Mouse (Mus musculus) left cerebral cortex, postnatal 36 days (tissue): Measurements from ENCODE around the gene Phpt1. TPM values are rescaled to one million over a fixed set of nuclear protein-coding genes. Genes with fewer than 3 reads are reported as not detected.
"Not testable (repeated sequence)": the region's sequence is repeated elsewhere in the genome, so short reads cannot be mapped to it uniquely, and the experiment has no call there.

Experiments used
- DNase-seq, 2 experiments: peaks; one replicate each; pipeline ENCODE4 v3.0.0; 2021 to 2022; ENCODE audit warnings: low spot score in 2 of 2, mixed read lengths in 1 of 2
- intact Hi-C: fragments of 180-260 bp; cut with DNase I; formaldehyde crosslinking; loops from one replicate; pipeline ENCODE4 v1.15.1; 2025
- total RNA-seq, 2 experiments: library from RNA; stranded (reverse); gene quantifications; 2 replicates each; pipeline ENCODE4 v1.2.3; 2021

Gene Phpt1
- total RNA-seq, 2 experiments from 2014 or later, result 74.6 to 75.4 TPM

DNA sequence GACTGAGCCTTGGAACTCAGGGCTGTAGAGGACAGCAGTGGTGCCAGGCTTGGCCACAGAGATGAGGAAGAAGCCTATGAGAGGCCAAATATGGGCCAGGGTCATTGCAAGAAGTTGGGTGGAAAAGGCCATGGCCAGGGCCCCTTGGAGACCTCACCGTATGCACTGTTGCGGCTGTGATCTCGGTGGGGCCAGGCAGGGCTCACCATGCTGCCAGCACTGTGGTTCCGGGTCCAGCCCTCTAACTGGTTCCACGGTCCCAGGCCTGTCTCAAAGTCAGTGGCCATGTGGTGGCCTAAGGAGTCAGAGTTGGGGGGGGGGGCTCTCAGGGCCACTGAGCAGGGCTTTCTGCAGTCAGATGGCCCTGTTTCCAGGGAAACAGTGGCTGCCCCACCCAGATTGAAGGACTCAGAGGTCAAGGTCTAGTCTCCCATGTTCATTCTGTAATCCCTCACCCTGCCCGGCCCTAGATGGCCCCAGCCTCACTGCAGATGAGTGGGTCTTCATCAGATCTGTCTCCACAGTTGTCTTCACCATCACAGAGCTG, 6.5 kb downstream of the Phpt1 start:
- intact Hi-C loops, result no loop called here
- no peak for DNase-seq

DNA sequence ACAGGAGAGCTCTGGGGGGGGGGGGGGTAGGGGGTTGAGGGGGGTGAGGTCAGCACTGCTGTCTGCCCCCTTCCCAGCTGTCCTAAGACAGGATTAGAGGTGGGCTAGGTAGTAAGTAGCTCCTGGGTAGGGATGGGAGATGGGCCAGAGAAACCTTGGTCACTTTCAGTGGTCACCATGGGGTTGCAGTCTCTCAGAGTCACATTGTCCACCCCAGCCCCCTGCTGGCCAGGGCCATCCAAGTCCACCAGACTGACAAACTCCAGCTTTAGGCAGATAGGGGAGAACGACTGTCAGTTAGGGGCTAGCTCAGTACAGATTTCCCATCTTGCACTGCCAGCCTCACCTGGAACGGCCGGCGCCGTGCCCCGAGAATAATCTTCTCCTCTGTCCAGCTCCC, 8.5 kb downstream of the Phpt1 start:
- no peak for DNase-seq
- intact Hi-C loops, result no loop called here

DNA sequence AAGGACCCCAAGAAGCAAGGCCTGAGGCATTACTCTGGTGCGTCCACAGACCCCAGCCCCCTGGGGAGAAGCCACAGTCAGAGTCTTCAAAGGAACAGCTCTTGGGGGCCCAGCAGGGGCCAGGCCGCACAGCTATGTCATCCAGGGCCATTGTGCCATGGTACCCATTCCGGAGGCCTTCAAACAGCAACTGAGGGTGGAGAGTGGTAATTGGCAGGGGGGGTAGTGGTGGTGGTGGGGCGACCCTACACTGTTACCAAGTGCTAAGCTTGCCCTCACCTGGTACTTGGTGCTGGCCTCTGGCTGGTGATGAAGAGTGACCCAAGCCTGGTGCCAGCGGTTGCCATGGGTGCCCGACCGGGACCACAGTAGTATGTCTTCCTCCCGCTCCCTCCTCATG, 9.3 kb downstream of the Phpt1 start:
- intact Hi-C loops, result no loop called here
- no peak for DNase-seq

DNA sequence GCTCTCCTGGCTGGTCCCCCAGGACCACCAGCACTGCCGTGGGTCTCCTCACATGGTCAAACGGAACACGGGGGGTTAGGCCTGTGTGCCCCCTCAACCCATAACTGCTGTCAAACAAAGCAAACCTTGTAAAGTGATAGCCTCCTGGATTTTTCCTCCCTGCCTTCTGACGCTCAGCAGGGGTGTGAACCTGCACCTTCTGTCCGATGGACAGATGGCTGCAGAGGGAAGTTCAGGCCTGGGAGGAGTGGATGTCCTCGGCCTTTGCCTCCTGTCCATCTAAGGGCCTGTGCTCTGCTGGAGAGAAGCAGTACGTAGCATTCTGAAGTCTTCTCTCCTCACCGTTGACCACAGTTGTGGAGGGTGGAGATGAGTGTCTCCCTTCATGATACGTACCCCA, 13.1 kb downstream of the Phpt1 start:
- DNase-seq, result no peak
- intact Hi-C loops, result no loop called here

DNA sequence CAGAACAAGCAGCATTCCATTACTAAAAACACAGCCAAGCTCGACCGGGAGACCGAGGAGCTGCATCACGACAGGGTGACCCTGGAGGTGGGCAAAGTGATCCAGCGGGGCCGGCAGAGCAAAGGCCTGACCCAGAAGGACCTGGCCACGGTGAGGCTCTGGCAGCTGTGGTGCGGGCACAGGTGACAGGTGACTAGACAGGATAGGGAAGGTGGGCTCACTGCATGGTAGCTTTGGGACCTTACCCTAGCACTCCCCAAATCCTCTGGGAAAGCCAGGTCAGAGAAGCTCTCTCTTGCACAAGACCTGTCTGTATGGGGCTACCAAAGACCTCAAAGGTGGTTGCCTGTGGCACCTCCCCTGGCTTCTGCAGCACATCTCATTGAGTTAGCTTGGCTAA, 14.5 kb downstream of the Phpt1 start:
- DNase-seq, result no peak
- intact Hi-C loops, result no loop called here

DNA sequence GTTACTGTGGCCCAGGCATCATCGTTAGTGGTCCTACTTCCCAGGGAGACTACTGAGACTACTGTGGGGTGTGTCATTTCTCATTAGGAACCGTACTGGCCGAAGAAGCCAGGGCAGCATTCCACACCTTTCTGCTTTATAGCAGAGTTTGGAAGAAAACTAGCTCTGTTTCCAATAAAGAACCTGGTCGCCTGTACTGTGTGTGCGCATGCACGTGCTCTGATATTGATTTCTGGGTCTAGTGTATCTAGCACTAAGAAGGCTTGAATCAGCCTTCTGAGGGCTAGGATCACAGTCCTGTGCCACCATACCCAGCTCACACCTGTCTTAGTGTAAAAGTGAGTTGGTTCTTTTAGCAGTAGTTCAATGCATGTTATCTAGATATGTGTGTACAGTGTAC, 16.2 kb downstream of the Phpt1 start:
- intact Hi-C loops, result no loop called here
- no peak for DNase-seq

DNA sequence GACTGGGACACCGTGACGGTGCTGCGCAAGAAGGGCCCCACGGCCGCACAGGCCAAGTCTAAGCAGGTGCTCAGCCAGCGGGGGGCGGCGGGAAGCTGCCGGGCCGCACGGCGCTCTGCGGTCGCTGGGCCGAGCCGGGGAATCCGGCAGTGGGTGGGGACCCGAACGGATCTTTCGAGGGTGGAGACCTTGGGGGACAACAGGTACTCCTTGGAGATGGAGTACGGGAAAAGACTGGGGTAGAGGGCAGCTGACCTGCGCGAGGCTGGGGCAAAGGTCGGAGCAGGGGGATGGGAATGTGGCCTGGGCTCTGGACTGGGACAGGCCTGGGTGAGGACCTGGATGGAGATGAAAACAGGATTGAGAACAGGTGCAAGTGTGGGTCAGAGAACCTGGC, 17.1 kb downstream of the Phpt1 start:
- no peak for DNase-seq
- intact Hi-C loops, result no loop called here

DNA sequence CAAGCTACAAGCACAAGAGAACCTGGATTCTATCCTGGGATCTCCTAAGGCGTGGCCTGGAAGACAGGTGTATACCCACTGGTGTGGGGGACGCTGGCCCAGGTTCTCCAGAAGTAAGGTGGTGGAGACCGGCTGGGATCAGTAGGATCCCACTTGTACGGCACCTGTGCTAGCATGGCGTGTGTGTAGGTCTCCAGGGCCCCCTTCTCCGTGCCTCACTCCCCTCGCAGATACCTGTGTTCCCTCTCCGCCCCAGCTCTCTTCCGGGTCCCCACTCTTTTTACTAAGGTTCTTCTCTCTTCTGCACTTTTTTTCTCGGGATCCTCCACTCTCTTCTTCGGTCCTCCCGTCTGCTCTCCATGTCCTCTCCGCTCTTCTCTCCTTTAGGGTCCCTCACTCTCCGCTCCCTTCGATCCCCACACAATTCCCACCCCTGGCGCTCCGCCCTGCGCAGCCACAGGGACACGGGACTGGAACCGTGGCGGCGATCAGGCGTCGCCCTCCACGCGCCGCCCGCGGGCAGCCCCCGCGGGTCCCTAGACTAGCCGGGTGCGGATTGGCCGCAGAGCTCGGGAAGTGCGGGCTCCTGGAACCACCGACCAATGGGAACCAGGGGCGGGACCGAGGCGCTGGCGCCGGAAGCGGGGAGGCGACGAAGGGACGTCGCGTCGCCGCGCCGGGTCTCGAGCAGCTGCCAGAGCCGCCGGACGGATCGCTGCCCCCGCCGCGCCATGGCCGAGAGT, 17.6 kb downstream of the Phpt1 start, which contains the start of gene Edf1:
Gene Edf1, plus strand, starts transcription at position 627 of the 743 bp plus-strand sequence.
- peak; percentile 95 to 96 for DNase-seq
- intact Hi-C loops, result no loop called here

DNA sequence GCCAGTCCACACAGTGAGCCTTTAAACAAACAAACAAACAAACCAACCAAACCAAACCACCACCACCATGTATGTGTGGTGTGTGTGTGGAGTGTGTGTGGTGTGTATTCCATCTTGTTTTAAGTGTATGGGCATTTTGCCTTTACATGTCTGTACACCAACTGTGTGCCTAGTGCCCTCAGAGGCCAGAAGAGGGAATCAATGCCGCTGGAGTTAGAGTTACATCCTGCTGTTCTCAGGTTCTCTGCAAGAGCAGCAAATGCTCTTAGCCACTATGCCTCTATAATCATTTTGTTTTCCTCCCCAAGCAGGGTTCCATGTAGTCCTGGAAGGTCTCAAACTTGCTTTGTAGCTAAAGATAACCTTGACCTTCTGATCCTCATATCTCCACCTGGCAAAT, 18.7 kb downstream of the Phpt1 start:
- intact Hi-C loops, result no loop called here
- no peak for DNase-seq

DNA sequence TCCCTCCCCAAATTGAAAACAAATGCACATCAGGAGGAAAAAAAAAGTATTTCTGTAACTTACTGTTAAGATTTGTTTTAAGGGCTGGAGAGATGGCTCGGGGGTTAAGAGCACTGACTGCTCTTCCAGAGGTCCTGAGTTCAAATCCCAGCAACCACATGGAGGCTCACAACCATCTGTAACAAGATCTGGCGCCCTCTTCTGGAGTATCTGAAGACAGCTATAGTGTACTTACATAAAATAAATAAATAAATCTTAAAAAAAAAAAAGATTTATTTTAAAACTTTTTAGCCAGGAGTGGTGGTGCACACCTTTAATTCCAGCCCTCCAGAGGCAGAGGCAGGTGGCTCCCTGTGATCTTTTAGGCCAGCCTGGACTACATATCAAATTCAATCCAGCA, 19.5 kb downstream of the Phpt1 start:
- DNase-seq, intact Hi-C loops: not testable (repeated sequence)

DNA sequence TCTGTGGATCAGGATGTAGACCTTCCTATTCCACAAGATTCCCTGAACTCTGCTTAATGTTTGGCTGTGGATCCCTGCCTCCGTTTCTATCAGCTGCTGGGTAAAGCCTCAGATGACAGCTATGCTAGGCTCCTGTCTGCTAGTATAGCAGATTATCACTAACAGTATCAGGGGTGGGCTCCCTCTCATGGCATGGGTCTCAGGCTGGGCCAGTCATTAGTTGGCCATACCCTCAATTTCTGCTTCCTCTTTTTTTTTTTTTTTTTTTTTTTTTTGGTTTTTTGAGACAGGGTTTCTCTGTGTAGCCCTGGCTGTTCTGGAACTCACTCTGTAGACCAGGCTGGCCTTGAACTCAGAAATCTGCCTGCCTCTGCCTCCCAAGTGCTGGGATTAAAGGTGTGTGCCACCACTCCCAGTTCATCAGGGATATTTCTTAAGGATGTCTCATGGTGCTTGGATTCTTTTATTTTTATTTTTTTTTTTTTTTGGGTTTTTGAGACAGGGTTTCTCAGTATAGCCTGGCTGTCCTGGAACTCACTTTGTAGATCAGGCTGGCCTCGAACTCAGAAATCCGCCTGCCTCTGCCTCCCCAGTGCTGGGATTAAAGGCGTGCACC, 21.7 kb downstream of the Phpt1 start:
- intact Hi-C loops, DNase-seq: not testable (repeated sequence)

DNA sequence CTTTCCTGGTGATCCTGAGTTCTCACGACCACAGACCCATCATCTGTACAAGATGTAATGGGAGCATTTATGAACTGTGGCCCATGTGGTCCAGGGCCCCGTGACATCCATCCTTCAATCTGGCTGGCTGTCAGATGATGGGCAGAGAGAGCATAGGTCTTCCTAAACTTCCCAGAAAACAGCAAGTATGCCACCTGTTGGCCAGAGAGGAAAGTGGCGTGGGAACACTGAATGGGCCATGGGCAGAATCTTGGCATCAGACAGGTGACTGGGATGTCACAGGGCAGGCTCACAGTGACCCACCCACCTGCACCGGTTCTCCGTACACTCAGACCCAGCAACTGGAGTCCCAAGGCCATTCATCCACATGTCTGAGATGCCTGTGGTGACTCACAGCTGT, 23.8 kb downstream of the Phpt1 start:
- no peak for DNase-seq
- intact Hi-C loops, result no loop called here

DNA sequence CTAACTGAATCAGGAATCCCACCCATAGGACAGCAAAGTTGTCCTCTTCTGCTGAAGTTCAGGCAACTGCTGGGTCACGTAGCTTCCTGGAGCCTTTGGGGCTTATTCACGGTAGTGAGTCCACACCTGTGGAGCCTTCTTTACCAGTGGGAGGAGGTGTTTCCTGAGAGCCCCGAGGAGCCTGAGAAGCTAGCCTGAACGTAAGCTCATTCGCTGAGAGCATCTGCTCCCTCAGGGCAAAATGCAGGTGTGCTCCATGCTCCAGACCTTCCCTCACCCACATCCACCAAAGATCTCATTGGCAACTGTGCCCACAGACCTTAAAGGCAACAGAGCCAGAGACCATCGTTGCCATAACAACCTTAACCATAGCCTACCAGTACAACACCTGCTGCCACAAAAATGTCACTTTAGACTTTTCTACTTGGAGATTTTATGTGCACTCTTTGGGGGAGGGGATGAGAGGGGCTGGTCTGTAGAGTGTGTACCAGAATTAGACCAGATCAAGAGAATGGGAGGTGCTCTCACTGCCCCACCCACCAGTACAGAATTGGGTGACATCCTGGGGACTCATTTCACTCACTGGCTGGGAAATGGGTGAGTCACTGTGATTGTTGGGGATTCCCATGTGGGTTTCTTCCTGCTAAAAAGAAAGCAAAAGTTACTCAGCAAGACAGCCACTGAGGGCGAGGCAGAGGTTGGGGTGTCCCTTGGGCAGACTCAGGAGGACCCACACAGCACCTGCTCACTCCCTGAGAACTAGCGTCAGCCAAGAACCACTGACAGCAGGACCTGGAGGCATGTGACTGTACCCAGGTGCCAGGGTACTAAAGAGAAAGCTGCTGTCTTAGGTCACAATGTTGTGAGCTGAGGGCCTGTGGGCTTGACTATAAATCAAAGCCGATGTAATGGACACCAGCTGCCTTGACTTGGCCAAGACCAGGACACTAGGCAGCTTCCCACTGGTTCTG, 25.7 kb downstream of the Phpt1 start:
- DNase-seq, result no peak
- intact Hi-C loops, result loop anchor here (5.0 kb wide), 1 partner anchor 122 kb away; the partner anchor contains the start of gene Abca2

DNA sequence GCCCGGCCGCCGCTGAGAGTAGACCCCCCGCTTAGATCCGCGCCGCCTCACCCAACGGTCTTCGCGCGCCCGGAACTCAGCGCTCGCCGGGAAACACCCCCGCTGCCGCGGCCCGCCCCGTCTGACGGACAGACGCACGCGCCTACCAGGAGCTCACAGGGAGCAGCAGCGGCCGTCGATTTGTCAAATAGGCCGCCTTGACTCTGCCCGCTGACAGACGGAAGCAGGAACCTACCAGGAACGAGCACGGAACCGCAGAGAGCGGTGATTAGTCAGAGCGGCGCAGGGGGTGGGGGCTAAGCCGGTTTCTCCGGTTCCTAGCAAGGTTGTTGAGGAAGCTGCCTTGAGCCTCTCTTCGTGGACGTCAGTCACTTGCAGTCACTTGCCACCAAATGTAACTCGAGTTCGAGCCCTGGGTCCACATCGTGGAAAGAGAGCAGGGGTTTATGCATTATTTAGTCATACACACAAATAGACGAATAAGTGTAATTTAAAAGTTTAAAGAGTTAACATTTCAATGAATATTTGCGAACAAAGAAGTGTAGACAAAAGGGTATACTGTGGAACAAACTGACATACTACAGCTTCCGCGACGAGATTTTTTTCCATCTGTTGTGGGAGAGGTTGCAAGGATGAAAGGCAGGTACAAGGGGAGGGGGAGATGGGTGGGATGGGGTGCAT, 28.1 kb downstream of the Phpt1 start, which contains the start of gene Traf2:
Gene Traf2, minus strand, starts transcription at position 130 of the 681 bp plus-strand sequence.
- peak; percentile 97 to 99 for DNase-seq
- intact Hi-C loops, result loop anchor here (5.0 kb wide), 1 partner anchor 120 kb away; the partner anchor contains the start of gene Abca2

DNA sequence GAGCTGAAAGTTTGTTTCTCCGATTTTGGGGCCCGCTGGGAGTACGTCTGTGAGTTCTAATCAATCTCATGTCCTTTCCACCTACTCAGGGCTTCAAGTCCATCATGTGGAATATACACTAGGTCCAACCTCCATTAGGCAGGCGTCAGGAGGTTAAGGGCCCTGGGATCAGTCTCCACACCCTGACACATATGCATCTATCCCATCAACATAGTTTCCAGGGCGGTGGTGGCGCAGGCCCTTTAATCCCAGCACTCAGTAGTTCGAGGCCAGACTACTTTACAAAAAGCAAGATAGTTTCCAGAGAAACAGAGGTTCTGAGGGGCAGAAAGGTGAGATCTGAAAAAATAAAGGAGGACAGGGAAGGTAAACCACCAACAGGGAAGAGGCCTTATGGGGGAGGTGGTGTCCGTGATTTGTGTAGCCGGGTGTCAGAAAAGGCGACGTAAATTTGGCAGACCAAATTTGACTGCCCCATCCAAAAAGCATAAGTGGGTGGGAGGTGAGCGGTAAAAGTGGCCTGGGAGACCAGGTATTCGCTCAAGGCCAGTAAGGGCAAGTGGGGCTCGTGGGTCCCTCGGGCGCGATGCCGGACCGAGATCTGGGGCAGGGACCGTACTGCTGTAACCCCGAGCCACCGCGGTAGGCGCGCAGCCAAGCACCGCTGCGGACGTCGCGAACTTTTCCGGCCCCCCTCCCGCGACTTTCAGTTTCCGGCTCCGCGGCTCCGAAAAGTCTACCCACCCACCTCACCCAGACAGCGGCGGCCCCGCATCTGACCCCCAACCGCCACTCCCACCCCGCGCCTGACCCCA, 28.8 kb downstream of the Phpt1 start:
- no peak for DNase-seq
- intact Hi-C loops, result loop anchor here (5.0 kb wide), 1 partner anchor 119 kb away; the partner anchor contains the start of gene Abca2

DNA sequence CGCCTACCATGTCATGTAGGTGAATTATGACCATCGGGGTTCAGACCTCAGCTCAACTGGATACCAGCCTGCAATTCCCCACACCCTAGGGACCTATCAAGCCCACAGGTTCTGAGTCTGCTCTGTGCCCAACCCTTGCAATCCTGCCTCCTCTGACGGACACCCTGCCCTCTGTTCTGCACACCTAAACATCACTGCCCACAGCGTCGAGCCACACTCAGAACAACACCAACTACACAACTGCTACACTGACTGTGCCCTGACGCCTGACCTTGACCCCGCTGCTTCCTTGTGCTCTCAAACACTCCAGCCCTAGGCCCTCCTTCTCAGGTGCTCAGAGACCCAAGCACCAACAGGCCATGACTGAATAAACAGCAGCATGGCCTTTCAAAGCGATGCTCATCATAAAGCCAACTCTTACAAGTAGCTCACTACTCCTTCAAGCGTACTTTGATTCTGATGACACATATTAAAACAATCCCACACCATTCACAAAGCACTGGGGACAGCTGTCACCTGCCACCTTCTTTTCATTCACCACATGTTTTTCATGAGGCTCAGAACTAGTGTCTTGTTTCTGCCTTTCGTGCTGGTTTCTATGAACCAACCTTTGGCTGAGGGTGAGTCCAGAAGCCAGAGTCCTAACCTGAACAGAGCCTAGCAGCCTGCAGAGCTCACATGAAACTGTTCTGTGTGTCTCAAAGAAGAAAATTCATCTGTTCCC, 33.2 kb downstream of the Phpt1 start:
- no peak for DNase-seq
- intact Hi-C loops, result no loop called here

DNA sequence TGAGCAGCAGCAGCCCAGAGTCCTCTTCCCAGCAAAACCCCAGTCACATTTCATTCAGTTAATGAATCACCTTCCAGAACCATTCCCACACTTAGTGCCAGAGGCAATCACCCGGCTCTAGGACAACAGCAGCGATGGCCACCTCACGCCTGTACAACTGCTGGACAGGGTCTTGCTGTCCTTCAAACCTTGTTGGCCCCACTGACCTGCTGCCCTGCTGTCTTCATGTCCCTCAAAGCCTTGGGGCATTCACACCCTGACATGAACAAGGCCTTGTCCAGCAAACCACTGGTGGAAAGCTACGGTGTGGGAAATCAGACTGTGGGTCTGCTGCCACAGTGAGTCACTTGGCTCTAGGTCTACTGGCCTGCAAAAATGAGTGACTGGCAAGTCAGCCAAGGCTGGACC, 34.5 kb downstream of the Phpt1 start:
- intact Hi-C loops, result no loop called here
- DNase-seq, result no peak

DNA sequence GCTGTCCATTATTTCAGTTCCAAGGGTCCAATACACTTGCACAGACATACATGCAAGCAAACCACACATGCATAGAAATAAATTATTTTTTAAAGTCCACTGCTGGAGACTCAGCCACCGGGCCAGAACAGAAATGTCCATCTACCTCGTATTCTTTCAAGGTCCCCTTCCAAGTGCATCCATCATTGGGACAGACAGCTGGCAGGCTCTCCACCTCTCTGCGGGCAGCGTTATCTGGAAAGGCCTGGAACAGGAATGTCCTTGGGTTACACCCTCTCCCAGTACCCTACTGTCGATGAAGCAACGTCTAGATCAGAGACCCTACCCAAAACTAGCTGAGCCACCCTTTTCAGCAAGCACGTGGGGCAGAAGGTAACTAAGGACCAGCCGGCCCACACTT, 38.5 kb downstream of the Phpt1 start:
- intact Hi-C loops, result no loop called here

More for the DNA sequence above, 38.5 kb downstream of the Phpt1 start:
- no peak for DNase-seq
